Mouse (Mus musculus) G1E (cell line): Measurements from ENCODE around the gene Mal. TPM values are rescaled to one million over a fixed set of nuclear protein-coding genes. Genes with fewer than 3 reads are reported as not detected.

Experiments used
- ATAC-seq: 2 replicates; pipeline ENCODE4 v1.8.0; 2016; ENCODE audit warnings: mild to moderate bottlenecking; ENCODE audit not compliant: insufficient number of reproducible peaks, poor library complexity, low FRiP score, severe bottlenecking; ENCODE audit errors: extremely low read depth
- DNase-seq: peaks from one replicate; pipeline ENCODE4 v3.0.0; 2012; ENCODE audit warnings: low spot score
- H3K27me3 ChIP-seq: 2 replicates; pipeline ENCODE4 v1.6.1; 2012; ENCODE audit warnings: mild to moderate bottlenecking, low read length, inconsistent platforms; ENCODE audit not compliant: insufficient read depth
- H3K36me3 ChIP-seq: replicated peaks from 2 replicates; pipeline ENCODE3; 2012; ENCODE audit warnings: mild to moderate bottlenecking, inconsistent platforms
- H3K4me1 ChIP-seq: 2 replicates; pipeline ENCODE4 v1.6.1; 2012; ENCODE audit warnings: low read depth, low read length, inconsistent platforms, mixed read lengths; ENCODE audit not compliant: insufficient read depth
- H3K4me3 ChIP-seq: 2 replicates; pipeline ENCODE4 v1.5.1; 2012; ENCODE audit warnings: low read depth, mild to moderate bottlenecking, inconsistent platforms, low read length, moderate library complexity, mixed read lengths
- H3K9me3 ChIP-seq: replicated peaks from 2 replicates; pipeline ENCODE4 v1.6.1; 2012; ENCODE audit warnings: inconsistent platforms
- CTCF ChIP-seq: IDR thresholded peaks from 2 replicates; pipeline ENCODE4 v1.5.1; 2012; ENCODE audit warnings: low read depth, low read length, inconsistent platforms, mixed read lengths
- GATA1 ChIP-seq: IDR thresholded peaks from 2 replicates; pipeline ENCODE4 v1.6.1; 2012; ENCODE audit warnings: borderline replicate concordance, low read length, inconsistent platforms, mixed read lengths
- GATA2 ChIP-seq: IDR thresholded peaks from 2 replicates; pipeline ENCODE4 v1.6.1; 2012; ENCODE audit warnings: low read depth, low read length, inconsistent platforms, borderline replicate concordance
- POLR2AphosphoS5 ChIP-seq: IDR thresholded peaks from 2 replicates; pipeline ENCODE4 v1.6.1; 2012; ENCODE audit warnings: low read depth, low read length, inconsistent platforms; ENCODE audit not compliant: insufficient replicate concordance
- TAL1 ChIP-seq: conservative IDR thresholded peaks from 2 replicates; pipeline ENCODE4 v1.6.1; 2012; ENCODE audit warnings: low read depth, low read length, inconsistent platforms, mixed read lengths
- polyA plus RNA-seq: library from polyadenylated mRNA; stranded (reverse); fragments of >175 nt; gene quantifications from 2 replicates; pipeline ENCODE4 v1.2.3, GENCODE M21; 2012
- total RNA-seq, 2 experiments: library from RNA; stranded (forward) in 1 of 2; stranded (reverse) in 1 of 2; fragments of 200-1000 nt in 1 of 2; fragments of >200 nt in 1 of 2; fragmentation: Nextera tagmentation in 1 of 2; gene quantifications; 2 replicates each; pipeline ENCODE4 v1.2.3; 2014 to 2017

The Mal gene
- total and polyA plus RNA-seq, 3 experiments = not detected

- ATAC-seq (no peak), DNase-seq (no peak)
- Histone ChIP-seq H3K36me3 (peaks cover 45% of the 10 kb centered on the region), H3K4me3 (peak overlapping the region; percentile 39; the same call in 1 of the 2 replicates), H3K4me1 (peaks cover 40% of the 10 kb centered on the region), H3K27me3 (no peaks in the 10 kb centered on the region), H3K9me3 (no peaks in the 10 kb centered on the region)
- no peak for TF ChIP-seq GATA2
- no peak for TF ChIP-seq GATA1
- TF ChIP-seq TAL1 = no peak
- no peak for TF ChIP-seq CTCF
- TF ChIP-seq POLR2AphosphoS5 = no peak
Measured at GRCm38 (mm10) chr2:127588897-127589296, 67.6 kb downstream of the Mal start.

GRCm38 (mm10) chr2:127587514-127587844 is 69.0 kb downstream of the Mal start:
- H3K4me1 ChIP-seq = peaks cover 45% of the 10 kb centered on the region
- ATAC-seq = no peak
- TF ChIP-seq CTCF = no peak
- no peak for TF ChIP-seq GATA2
- TF ChIP-seq GATA1 = no peak
- no peak for TF ChIP-seq POLR2AphosphoS5
- no peak for TF ChIP-seq TAL1

GRCm38 (mm10) chr2:127586694-127587513 is 69.6 kb downstream of the Mal start, which contains the start of the genes Zfp661 and Mrps5:
TSS of gene Zfp661 (minus strand) at chr2:127587094.
TSS of gene Mrps5 (plus strand) at chr2:127587222.
- Histone ChIP-seq H3K9me3 (no peaks in the 10 kb centered on the region), H3K36me3 (peaks cover 29% of the 10 kb centered on the region), H3K27me3 (no peaks in the 10 kb centered on the region), H3K4me1 (peaks cover 45% of the 10 kb centered on the region), H3K4me3 (peak within 1 kb of the TSS; percentile 94)
- DNase-seq (peak; percentile 75), ATAC-seq (peak; percentile 56)
- no peak for TF ChIP-seq GATA1
- no peak for TF ChIP-seq TAL1
- TF ChIP-seq CTCF = no peak
- no peak for TF ChIP-seq POLR2AphosphoS5
- no peak for TF ChIP-seq GATA2

More at GRCm38 (mm10) chr2:127587514-127587844, 69.0 kb downstream of the Mal start:
- Histone ChIP-seq H3K36me3 (peaks cover 32% of the 10 kb centered on the region), H3K9me3 (no peaks in the 10 kb centered on the region), H3K27me3 (no peaks in the 10 kb centered on the region), H3K4me3 (peak overlapping the region; percentile 94)
- no peak for DNase-seq

GRCm38 (mm10) chr2:127584436-127584858 is 72.0 kb downstream of the Mal start:
- ATAC-seq = peak; percentile 82
- H3K9me3 ChIP-seq = no peaks in the 10 kb centered on the region
- peak; percentile 88 for DNase-seq
- peaks cover 25% of the 10 kb centered on the region for H3K36me3 ChIP-seq
- TF ChIP-seq POLR2AphosphoS5 (no peak), GATA1 (no peak), TAL1 (no peak), CTCF (no peak), GATA2 (no peak)
- peak overlapping the region; percentile 82 for H3K4me3 ChIP-seq
- no peaks in the 10 kb centered on the region for H3K27me3 ChIP-seq
- peaks cover 41% of the 10 kb centered on the region for H3K4me1 ChIP-seq

Other genes with a start within 250 kb of the Mal start
- gene Gpat2, start 231.5 kb downstream of the Mal start, total RNA-seq (2014; fragmentation: Nextera tagmentation) = not detected in 2 replicates
- not detected in 2 replicates for gene Gpat2, start 231.5 kb downstream of the Mal start, total RNA-seq (2017)
- gene Gpat2, start 231.5 kb downstream of the Mal start, polyA plus RNA-seq = not detected in 2 replicates
- gene Fahd2a, start 212.1 kb downstream of the Mal start, total RNA-seq (2014; fragmentation: Nextera tagmentation) = 5.9 and 10.0 TPM in 2 replicates
- gene Fahd2a, start 212.1 kb downstream of the Mal start, total RNA-seq (2017) = 9.6 and 13.5 TPM in 2 replicates
- 23.1 and 35.3 TPM in 2 replicates for gene Fahd2a, start 212.1 kb downstream of the Mal start, polyA plus RNA-seq
- gene Kcnip3, start 134.6 kb downstream of the Mal start, total RNA-seq (2014; fragmentation: Nextera tagmentation) = not detected in 2 replicates
- gene Kcnip3, start 134.6 kb downstream of the Mal start, total RNA-seq (2017) = 0.05 TPM in 1 of 2 replicates, not detected in the other
- 0.02 TPM in 1 of 2 replicates, not detected in the other for gene Kcnip3, start 134.6 kb downstream of the Mal start, polyA plus RNA-seq
- not detected in 2 replicates for gene Prom2, start 115.2 kb downstream of the Mal start, total RNA-seq (2014; fragmentation: Nextera tagmentation)
- gene Prom2, start 115.2 kb downstream of the Mal start, total RNA-seq (2017) = 0.06 and 0.11 TPM in 2 replicates
- gene Prom2, start 115.2 kb downstream of the Mal start, polyA plus RNA-seq = not detected in 2 replicates
- 5.1 and 6.5 TPM in 2 replicates for gene Zfp661, start 69.6 kb downstream of the Mal start, total RNA-seq (2014; fragmentation: Nextera tagmentation)
- gene Zfp661, start 69.6 kb downstream of the Mal start, total RNA-seq (2017) = 6.3 and 7.1 TPM in 2 replicates
- 0.22 and 0.24 TPM in 2 replicates for gene Zfp661, start 69.6 kb downstream of the Mal start, polyA plus RNA-seq
- gene Mrps5, start 69.5 kb downstream of the Mal start, total RNA-seq (2014; fragmentation: Nextera tagmentation) = 52.3 and 55.8 TPM in 2 replicates
- gene Mrps5, start 69.5 kb downstream of the Mal start, total RNA-seq (2017) = 82.4 and 95.1 TPM in 2 replicates
- gene Mrps5, start 69.5 kb downstream of the Mal start, polyA plus RNA-seq = 187 and 194 TPM in 2 replicates
- not detected in 2 replicates for gene Mall, start 73.2 kb upstream of the Mal start, total RNA-seq (2014; fragmentation: Nextera tagmentation)
- not detected in 2 replicates for gene Mall, start 73.2 kb upstream of the Mal start, total RNA-seq (2017)
- not detected in 2 replicates for gene Mall, start 73.2 kb upstream of the Mal start, polyA plus RNA-seq
- 7.8 and 9.3 TPM in 2 replicates for gene Nphp1, start 132.2 kb upstream of the Mal start, total RNA-seq (2014; fragmentation: Nextera tagmentation)
- 10.7 and 11.0 TPM in 2 replicates for gene Nphp1, start 132.2 kb upstream of the Mal start, total RNA-seq (2017)
- 4.6 and 5.5 TPM in 2 replicates for gene Nphp1, start 132.2 kb upstream of the Mal start, polyA plus RNA-seq
- 10.2 and 12.0 TPM in 2 replicates for gene Mtln, start 135.8 kb upstream of the Mal start, total RNA-seq (2014; fragmentation: Nextera tagmentation)
- gene Mtln, start 135.8 kb upstream of the Mal start, total RNA-seq (2017) = 48.8 and 50.2 TPM in 2 replicates
- gene Mtln, start 135.8 kb upstream of the Mal start, polyA plus RNA-seq = 106 and 136 TPM in 2 replicates
- 117 and 119 TPM in 2 replicates for gene Bub1, start 175.2 kb upstream of the Mal start, total RNA-seq (2014; fragmentation: Nextera tagmentation)
- gene Bub1, start 175.2 kb upstream of the Mal start, total RNA-seq (2017) = 117 and 127 TPM in 2 replicates
- 6.7 and 9.6 TPM in 2 replicates for gene Bub1, start 175.2 kb upstream of the Mal start, polyA plus RNA-seq
- gene Acoxl, start 182.2 kb upstream of the Mal start, total RNA-seq (2014; fragmentation: Nextera tagmentation) = 0.78 TPM in 1 of 2 replicates, not detected in the other
- gene Acoxl, start 182.2 kb upstream of the Mal start, total RNA-seq (2017) = 0.05 and 0.35 TPM in 2 replicates
- gene Acoxl, start 182.2 kb upstream of the Mal start, polyA plus RNA-seq = 0.05 and 0.06 TPM in 2 replicates